Mouse (Mus musculus) hindbrain, postnatal 0 days (tissue): ENCODE data around the gene Dctn2. TPM values are rescaled to one million over a fixed set of nuclear protein-coding genes. Genes with fewer than 3 reads are reported as not detected.
"Not testable (repeated sequence)": the region's sequence is repeated elsewhere in the genome, so short reads cannot be mapped to it uniquely, and the experiment has no call there.

Source experiments
- ATAC-seq: fragments of 200-750 bp; cut with Nextera tagmentation; 2 replicates; pipeline ENCODE4 v1.8.0; 2017; ENCODE audit warnings: mild to moderate bottlenecking, moderate TSS enrichment, moderate library complexity
- DNase-seq: peaks from one replicate; pipeline ENCODE4 v3.0.0-alpha.2; 2015; ENCODE audit warnings: low spot score
- H3K27ac ChIP-seq: fragments of 300-500 bp; sonication (generic); 2 replicates; pipeline ENCODE4 v1.5.1; 2014; ENCODE audit warnings: mild to moderate bottlenecking
- H3K27me3 ChIP-seq: fragments of 300-500 bp; sonication (generic); 2 replicates; pipeline ENCODE4 v1.6.1; 2014; ENCODE audit warnings: low read length, mixed read lengths; ENCODE audit not compliant: insufficient read depth
- H3K36me3 ChIP-seq: fragments of 300-500 bp; sonication (generic); 2 replicates; pipeline ENCODE4 v1.6.1; 2014; ENCODE audit warnings: low read length, mixed read lengths; ENCODE audit not compliant: insufficient read depth
- H3K4me1 ChIP-seq: fragments of 300-500 bp; sonication (generic); 2 replicates; pipeline ENCODE4 v1.6.1; 2014; ENCODE audit warnings: antibody characterized with exemption, low read length, mixed read lengths; ENCODE audit not compliant: insufficient read depth
- H3K4me2 ChIP-seq: fragments of 300-500 bp; sonication (generic); 2 replicates; pipeline ENCODE4 v1.6.1; 2014; ENCODE audit warnings: low read depth, mild to moderate bottlenecking, low read length, moderate library complexity, mixed read lengths
- H3K4me3 ChIP-seq: fragments of 300-500 bp; sonication (generic); 2 replicates; pipeline ENCODE4 v1.5.1; 2014; ENCODE audit warnings: low read length
- H3K9ac ChIP-seq: fragments of 300-500 bp; sonication (generic); replicated peaks from 2 replicates; pipeline ENCODE4 v1.6.1; 2014; ENCODE audit warnings: mild to moderate bottlenecking, low read length, moderate library complexity, mixed read lengths
- H3K9me3 ChIP-seq: fragments of 300-500 bp; sonication (generic); 2 replicates; pipeline ENCODE4 v1.6.1; 2016; ENCODE audit warnings: low read length, mixed read lengths
- CTCF ChIP-seq: IDR thresholded peaks from 2 replicates; pipeline ENCODE4 v1.5.1; 2016; ENCODE audit warnings: antibody characterized with exemption, control low read depth, low read depth
- WGBS: fragments of 180-500 bp; shearing (Covaris S2); extraction: QIAGEN DNeasy Blood & Tissue Kit; methylation state at CpG from one replicate; pipeline ENCODE4 v1.1.7; 2014; 5-methylcytosine and 5-hydroxymethylcytosine counted together
- polyA plus RNA-seq: library from polyadenylated mRNA; unstranded; fragments of >200 nt; fragmentation: Nextera tagmentation; extraction: Ambion mirVana; gene quantifications from 2 replicates; pipeline ENCODE4 v1.2.1, GENCODE M21; 2015
- total RNA-seq: library from RNA; depleted of rRNA; stranded (reverse); fragments of >200 nt; gene quantifications from 2 replicates; pipeline ENCODE4 v1.2.3, GENCODE M21; 2014

Gene Dctn2
- total and polyA plus RNA-seq, 2 experiments from 2014 or later = 314 to 323 TPM

DNA sequence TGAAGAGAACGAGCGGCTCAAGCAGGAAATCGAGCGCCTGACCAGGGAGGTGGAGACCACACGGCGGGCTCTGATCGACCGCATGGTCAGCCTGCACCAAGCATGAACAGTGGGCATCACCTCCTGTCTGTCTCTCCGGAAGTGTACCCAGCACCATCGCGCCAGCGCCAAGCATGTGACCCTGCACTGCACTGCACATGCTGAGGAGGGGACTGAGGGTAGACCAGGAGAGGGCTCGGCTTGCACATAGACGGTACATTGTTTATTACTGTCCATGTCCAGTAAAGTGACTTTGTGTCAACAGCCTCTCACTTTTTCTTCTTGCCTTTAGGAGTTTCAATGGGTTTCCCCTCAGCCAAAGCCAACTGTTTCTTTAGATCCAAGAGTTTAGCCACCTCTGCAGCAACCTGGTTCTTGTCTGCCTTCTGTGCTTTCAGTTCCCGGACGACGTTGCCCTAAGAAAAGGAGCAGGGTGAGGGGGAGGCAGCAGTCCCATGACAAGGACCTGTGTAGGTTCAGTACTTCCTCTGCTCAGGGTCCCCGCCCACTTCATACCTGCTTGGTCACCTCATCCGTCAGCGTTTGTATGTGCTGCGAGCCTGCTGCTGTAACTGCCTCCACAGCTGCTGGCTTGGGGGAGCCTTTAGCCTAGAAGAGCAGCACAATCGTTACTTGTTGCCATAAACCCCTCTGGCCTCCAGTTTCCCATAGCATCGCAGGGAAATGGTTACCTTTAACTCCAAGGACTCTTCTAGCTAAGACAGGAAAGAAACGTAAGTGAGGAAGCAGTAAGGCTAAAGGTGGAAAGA lies 30.0 kb downstream of the Dctn2 start:
- no peak overlapping the region for H3K4me3 ChIP-seq
- peaks cover 10% of the 10 kb centered on the region for H3K4me1 ChIP-seq
- WGBS = 92% methylated on average over 24 of the region's 24 CpGs
- no peak for DNase-seq
- no peak overlapping the region for H3K27ac ChIP-seq
- peaks cover 62% of the 10 kb centered on the region for H3K36me3 ChIP-seq
- no peaks in the 10 kb centered on the region for H3K27me3 ChIP-seq
- no peak overlapping the region for H3K4me2 ChIP-seq
- no peaks in the 10 kb centered on the region for H3K9me3 ChIP-seq
- no peak for TF ChIP-seq CTCF
- ATAC-seq = no peak
- no peak overlapping the region for H3K9ac ChIP-seq

DNA sequence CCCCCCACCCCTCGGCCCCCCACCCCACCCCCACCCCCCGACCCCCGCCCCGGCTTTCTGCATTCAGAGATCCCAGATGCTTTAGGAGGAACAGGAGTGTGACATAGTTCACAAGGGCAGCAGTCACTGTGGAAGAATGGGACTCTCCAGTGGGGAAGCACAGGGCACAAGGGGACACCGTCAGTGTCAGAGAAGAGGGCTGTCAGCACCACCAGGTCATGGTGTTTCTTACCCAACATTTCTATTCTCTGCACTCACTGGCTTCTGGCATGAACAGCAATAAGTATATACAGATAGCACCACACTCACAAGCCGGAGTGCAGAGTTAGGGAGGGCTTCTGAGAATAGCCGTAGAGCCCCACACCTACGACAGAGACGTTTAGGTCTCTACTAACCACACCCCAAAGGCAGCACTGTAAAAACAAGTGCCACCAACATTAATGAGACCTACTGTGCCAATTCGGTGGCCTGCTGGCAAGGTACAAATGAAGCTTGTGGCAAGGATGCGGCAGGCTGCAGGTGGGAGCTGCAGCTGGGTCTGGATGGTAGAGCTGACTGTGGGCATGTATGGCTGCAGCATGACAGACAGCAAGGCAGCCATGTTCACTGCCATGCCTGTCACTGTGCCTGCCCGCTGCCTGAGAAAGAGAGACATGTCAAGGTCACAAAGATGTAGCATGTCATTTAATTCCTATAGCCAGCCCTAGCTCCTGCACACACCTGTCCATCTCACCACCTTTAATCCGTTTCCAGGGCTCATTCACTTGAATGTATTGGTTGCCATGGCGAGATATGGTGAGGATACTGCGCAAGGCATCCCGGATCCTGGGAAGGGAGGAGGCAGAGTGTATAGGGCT lies 31.1 kb downstream of the Dctn2 start:
- no peak overlapping the region for H3K4me2 ChIP-seq
- ATAC-seq (no peak; the same call in 1 of the 2 replicates), DNase-seq (no peak)
- H3K9ac ChIP-seq = no peak overlapping the region
- peaks cover under 1% of the 10 kb centered on the region; the same call in 1 of the 2 replicates for H3K4me1 ChIP-seq
- H3K27ac ChIP-seq = no peak overlapping the region
- WGBS = 89% methylated on average over 16 of the region's 16 CpGs
- H3K36me3 ChIP-seq = peaks cover 70% of the 10 kb centered on the region
- no peaks in the 10 kb centered on the region for H3K27me3 ChIP-seq
- TF ChIP-seq CTCF = no peak
- H3K9me3 ChIP-seq = no peaks in the 10 kb centered on the region
- no peak overlapping the region for H3K4me3 ChIP-seq

GRCm38 (mm10) chr10:127300361-127300760 lies 34.2 kb downstream of the Dctn2 start:
- ATAC-seq (no peak), DNase-seq (no peak)
- no peaks in the 10 kb centered on the region for H3K4me1 ChIP-seq
- peaks cover 90% of the 10 kb centered on the region for H3K36me3 ChIP-seq
- no peak overlapping the region for H3K4me2 ChIP-seq
- no peaks in the 10 kb centered on the region for H3K27me3 ChIP-seq
- no peak for TF ChIP-seq CTCF
- H3K4me3 ChIP-seq = no peak overlapping the region
- H3K9ac ChIP-seq = no peak overlapping the region
- no peaks in the 10 kb centered on the region for H3K9me3 ChIP-seq
- 93% methylated on average over 6 of the region's 6 CpGs for WGBS
- H3K27ac ChIP-seq = no peak overlapping the region

DNA sequence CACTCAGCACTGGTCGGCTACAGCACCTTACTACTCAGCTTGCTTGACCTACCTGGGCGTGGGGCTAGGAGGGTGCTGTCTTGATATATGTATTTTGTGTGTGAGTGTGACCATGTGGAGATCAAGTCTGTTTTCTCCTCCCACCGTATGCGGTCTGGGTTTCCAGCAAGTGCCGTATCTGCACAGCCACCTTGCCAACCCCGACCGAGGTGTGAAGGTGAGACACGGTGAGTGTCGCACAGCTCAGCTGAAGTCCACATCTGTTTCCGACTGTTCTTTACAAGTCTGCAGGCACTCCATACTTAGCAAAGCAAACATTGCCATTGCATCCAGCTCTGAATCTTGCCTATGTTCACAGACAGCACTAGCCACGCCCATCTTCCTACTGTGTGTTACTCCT lies 37.0 kb downstream of the Dctn2 start:
- Histone ChIP-seq H3K27ac (no peak overlapping the region), H3K36me3 (peaks cover 87% of the 10 kb centered on the region), H3K4me3 (no peak overlapping the region), H3K27me3 (no peaks in the 10 kb centered on the region), H3K4me1 (no peaks in the 10 kb centered on the region), H3K9ac (no peak overlapping the region), H3K9me3 (no peaks in the 10 kb centered on the region), H3K4me2 (no peak overlapping the region)
- 94% methylated on average over 11 of the region's 11 CpGs for WGBS
- DNase-seq (no peak), ATAC-seq (no peak)
- TF ChIP-seq CTCF = no peak

DNA sequence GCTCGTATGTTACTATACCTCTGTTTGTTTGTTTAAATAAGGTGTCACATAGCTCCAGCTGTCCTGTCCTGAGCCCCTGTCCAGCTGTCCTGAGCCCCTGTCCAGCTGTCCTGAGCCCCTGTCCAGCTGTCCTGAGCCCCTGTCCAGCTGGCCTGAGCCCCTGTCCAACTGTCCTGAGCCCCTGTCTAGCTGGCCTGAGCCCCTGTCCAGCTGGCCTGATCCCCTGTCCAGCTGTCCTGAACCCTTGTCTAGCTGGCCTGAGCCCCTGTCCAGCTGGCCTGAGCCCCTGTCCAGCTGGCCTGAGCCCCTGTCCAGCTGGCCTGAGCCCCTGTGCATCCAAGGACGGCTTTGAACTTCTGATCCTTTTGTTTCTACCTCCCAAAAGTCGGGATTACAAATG lies 43.0 kb downstream of the Dctn2 start:
- 91% methylated on average over 3 of the region's 3 CpGs for WGBS
- DNase-seq, H3K4me3 ChIP-seq, H3K9ac ChIP-seq, H3K27me3 ChIP-seq, H3K4me1 ChIP-seq, H3K4me2 ChIP-seq, H3K9me3 ChIP-seq, H3K27ac ChIP-seq, ATAC-seq: not testable (repeated sequence)
- peaks cover 39% of the 10 kb centered on the region for H3K36me3 ChIP-seq

DNA sequence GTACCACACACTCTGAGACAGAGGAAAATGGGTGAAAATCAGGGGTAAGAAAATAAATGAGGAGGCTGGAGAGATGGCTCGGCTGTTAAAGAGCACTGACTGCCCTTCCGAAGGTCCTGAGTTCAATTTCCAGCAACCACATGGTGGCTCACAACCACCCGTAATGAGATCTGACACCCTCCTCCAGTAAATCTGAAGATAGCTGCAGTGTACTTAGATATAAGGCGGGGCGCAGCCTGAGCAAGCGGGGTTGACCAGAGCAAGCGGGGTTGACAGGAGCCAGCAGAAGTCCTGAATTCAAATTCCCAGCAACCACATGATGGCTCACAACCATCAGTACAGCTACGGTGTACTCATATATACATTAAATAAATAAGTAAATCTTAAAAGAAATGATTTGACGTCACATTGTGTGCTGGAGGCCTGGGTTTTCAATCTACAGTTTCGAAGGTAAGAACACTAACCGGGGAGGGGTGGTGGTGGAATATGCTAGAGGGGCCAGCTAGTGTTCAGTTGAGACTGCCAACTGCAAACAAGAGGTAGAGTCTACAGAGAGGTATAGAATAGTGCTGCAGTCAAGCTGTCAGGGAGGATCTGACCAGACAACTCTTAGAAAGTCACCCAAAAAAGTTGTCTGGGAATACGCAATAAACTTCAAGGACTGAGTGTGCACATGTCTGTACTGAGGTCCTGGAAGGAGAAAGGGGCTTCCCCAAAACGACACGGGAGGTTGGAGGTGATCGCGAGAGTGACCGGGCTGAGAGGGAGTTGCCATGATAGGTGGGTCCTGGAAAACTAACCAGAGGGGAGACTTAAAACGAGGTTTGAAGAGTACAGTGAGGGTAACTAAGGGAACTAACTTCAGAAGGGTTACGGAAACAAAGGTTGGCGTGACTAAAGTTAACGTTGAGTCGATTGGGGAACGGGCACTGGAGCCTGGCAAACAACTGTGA lies 44.6 kb downstream of the Dctn2 start:
- peak overlapping the region; percentile 80 for H3K27ac ChIP-seq
- peak overlapping the region; percentile 79 for H3K4me2 ChIP-seq
- no peak for TF ChIP-seq CTCF
- H3K27me3 ChIP-seq = no peaks in the 10 kb centered on the region
- ATAC-seq = peak; percentile 72
- peak; percentile 52 for DNase-seq
- H3K4me1 ChIP-seq = peaks cover 5% of the 10 kb centered on the region; the same call in 1 of the 2 replicates
- peaks cover 24% of the 10 kb centered on the region for H3K36me3 ChIP-seq
- peak overlapping the region; percentile 71 for H3K4me3 ChIP-seq
- WGBS = 40% methylated on average over 23 of the region's 23 CpGs
- peak overlapping the region; percentile 73 for H3K9ac ChIP-seq
- H3K9me3 ChIP-seq = no peaks in the 10 kb centered on the region
